13 mouse cellular contexts compared by ENCODE assay signal in genomic region chr12:112181921-112182608, GRCm38 (mm10). TPM values are rescaled to one million over a fixed set of nuclear protein-coding genes. Genes with fewer than 3 reads are reported as not detected.
DNase-seq lines count a peak whose midpoint lies in the region; ATAC-seq lines count a peak whose summit lies in the region.
"Had no signal": no experiment of that assay in that cellular context is flagged by ENCODE, and none has a peak within 500 bp of the region (broad histone marks: within the 10 kb centered on the region; RNA-seq: fewer than 3 reads in every experiment).

No protein-coding gene starts in this region.

- peak; percentile 25; the same call in 1 of the 2 replicates for ATAC-seq in hindbrain, embryonic 11.5 days (ENCODE audit: low FRiP score)
- ATAC-seq in hindbrain, embryonic 16.5 days = no peak
- ATAC-seq: intestine, embryonic 15.5 days had no signal

- no peak overlapping the region for H3K4me3 ChIP-seq in hindbrain, embryonic 11.5 days (ENCODE audit: low read depth, low read length)
- no peak overlapping the region for H3K4me3 ChIP-seq in hindbrain, embryonic 16.5 days (ENCODE audit: low read length)
- H3K4me3 ChIP-seq in brown adipose tissue, adult 24 weeks (ENCODE audit: insufficient read depth, low read depth, low read length) = no peak overlapping the region
- no peak overlapping the region for H3K4me3 ChIP-seq in forebrain, embryonic 10.5 days
- no peak overlapping the region for H3K4me3 ChIP-seq in limb, embryonic 10.5 days
- H3K4me3 ChIP-seq: heart, embryonic 15.5 days; intestine, embryonic 15.5 days had no signal

- no peak overlapping the region for H3K27ac ChIP-seq in hindbrain, embryonic 11.5 days (ENCODE audit: low read depth, low read length)
- no peak overlapping the region for H3K27ac ChIP-seq in hindbrain, embryonic 16.5 days (ENCODE audit: low read depth, low read length)
- H3K27ac ChIP-seq in brown adipose tissue, adult 24 weeks (replicated peaks; ENCODE audit: low read depth, low read length) = peak overlapping the region; percentile 55; the same call in 1 of the 2 replicates
- H3K27ac ChIP-seq in forebrain, embryonic 10.5 days = peak overlapping the region; percentile 81
- H3K27ac ChIP-seq in limb, embryonic 10.5 days = peak overlapping the region; percentile 70
- H3K27ac ChIP-seq: heart, embryonic 15.5 days; intestine, embryonic 15.5 days; liver, embryonic 14.5 days had no signal

- no peak overlapping the region for H3K9ac ChIP-seq in hindbrain, embryonic 11.5 days (ENCODE audit: low read depth, low read length)
- H3K9ac ChIP-seq in hindbrain, embryonic 16.5 days (ENCODE audit: low read depth, low read length) = no peak overlapping the region
- H3K9ac ChIP-seq: heart, embryonic 15.5 days; liver, embryonic 14.5 days had no signal

- DNase-seq in hindbrain, embryonic 11.5 days (ENCODE audit: low spot score) = no peak
- DNase-seq in forebrain, embryonic 10.5 days (ENCODE audit: extremely low spot score, low spot score) = no peak
- DNase-seq in limb, embryonic 10.5 days (ENCODE audit: low spot score) = no peak
- DNase-seq in frontal cortex, postnatal 36 days (ENCODE audit: low spot score in 2 of 2) = no peak
- DNase-seq in thymus, adult 18-20 months = no peak
- no peak for DNase-seq in kidney, adult 18-20 months
- DNase-seq: right cerebral cortex, postnatal 14 days; thymus, postnatal 14 days had no signal

- no peak overlapping the region for H3K4me2 ChIP-seq in hindbrain, embryonic 11.5 days (replicated peaks; ENCODE audit: low read depth, low read length)
- no peak overlapping the region for H3K4me2 ChIP-seq in hindbrain, embryonic 16.5 days (ENCODE audit: low read length)
- H3K4me2 ChIP-seq: heart, embryonic 15.5 days; intestine, embryonic 15.5 days had no signal

- no peaks in the 10 kb centered on the region for H3K36me3 ChIP-seq in hindbrain, embryonic 11.5 days (ENCODE audit: control insufficient read depth, insufficient read depth, low read length)
- peaks cover 3% of the 10 kb centered on the region for H3K36me3 ChIP-seq in hindbrain, embryonic 16.5 days (ENCODE audit: control insufficient read depth, insufficient read depth, low read length)
- H3K36me3 ChIP-seq in forebrain, embryonic 10.5 days (replicated peaks) = peaks cover 40% of the 10 kb centered on the region
- H3K36me3 ChIP-seq in limb, embryonic 10.5 days = peaks cover 36% of the 10 kb centered on the region
- H3K36me3 ChIP-seq: heart, embryonic 15.5 days; intestine, embryonic 15.5 days had no signal

- no peaks in the 10 kb centered on the region for H3K27me3 ChIP-seq in hindbrain, embryonic 11.5 days (ENCODE audit: control insufficient read depth, insufficient read depth, low read length)
- H3K27me3 ChIP-seq in hindbrain, embryonic 16.5 days (replicated peaks; ENCODE audit: control insufficient read depth, insufficient read depth, low read length) = no peaks in the 10 kb centered on the region
- no peaks in the 10 kb centered on the region for H3K27me3 ChIP-seq in forebrain, embryonic 10.5 days (ENCODE audit: poor library complexity, severe bottlenecking)
- H3K27me3 ChIP-seq in limb, embryonic 10.5 days (ENCODE audit: low read depth, poor library complexity, severe bottlenecking) = no peaks in the 10 kb centered on the region
- H3K27me3 ChIP-seq: heart, embryonic 15.5 days; intestine, embryonic 15.5 days had no signal

- H3K4me1 ChIP-seq in hindbrain, embryonic 11.5 days (replicated peaks; ENCODE audit: control insufficient read depth, insufficient read depth, low read length) = peaks cover 8% of the 10 kb centered on the region
- no peaks in the 10 kb centered on the region; the same call in none of the 2 replicates for H3K4me1 ChIP-seq in hindbrain, embryonic 16.5 days (ENCODE audit: control insufficient read depth, insufficient read depth, low read depth, low read length)
- peaks cover 48% of the 10 kb centered on the region for H3K4me1 ChIP-seq in brown adipose tissue, adult 24 weeks (ENCODE audit: control insufficient read depth, insufficient read depth, insufficient read length, low read length)
- peaks cover 46% of the 10 kb centered on the region for H3K4me1 ChIP-seq in forebrain, embryonic 10.5 days
- H3K4me1 ChIP-seq in limb, embryonic 10.5 days = peaks cover 38% of the 10 kb centered on the region

- no peaks in the 10 kb centered on the region for H3K9me3 ChIP-seq in hindbrain, embryonic 11.5 days (ENCODE audit: control insufficient read depth, low read length)
- no peaks in the 10 kb centered on the region for H3K9me3 ChIP-seq in hindbrain, embryonic 16.5 days (ENCODE audit: control insufficient read depth, low read length)
- peaks cover 13% of the 10 kb centered on the region; the same call in 1 of the 2 replicates for H3K9me3 ChIP-seq in forebrain, embryonic 10.5 days
- H3K9me3 ChIP-seq in limb, embryonic 10.5 days (replicated peaks) = no peaks in the 10 kb centered on the region
- H3K9me3 ChIP-seq: heart, embryonic 15.5 days; intestine, embryonic 15.5 days had no signal

- WGBS in hindbrain, embryonic 11.5 days = 37% methylated on average over 7 of the region's 7 CpGs
- 35% methylated on average over 7 of the region's 7 CpGs for WGBS in hindbrain, embryonic 16.5 days
- WGBS in forebrain, embryonic 10.5 days = 52% methylated on average over 7 of the region's 7 CpGs
- WGBS in limb, embryonic 10.5 days = 49% methylated on average over 7 of the region's 7 CpGs

RNA-seq across cellular contexts. Expression of gene Kif26a, which starts 36.1 kb away (rescaled TPM):
- polyA plus RNA-seq in hindbrain, embryonic 11.5 days (2014; fragmentation: Nextera tagmentation; extraction: Ambion mirVana) = 2.0 and 2.2 TPM in 2 replicates
- 2.5 and 3.8 TPM in 2 replicates for polyA plus RNA-seq in hindbrain, embryonic 16.5 days (2015; fragmentation: Nextera tagmentation; extraction: Ambion mirVana)
- polyA plus RNA-seq in brown adipose tissue, adult 24 weeks (2012; ENCODE audit: insufficient read depth, insufficient read length, missing spikeins) = 1.9 and 3.2 TPM in 2 replicates
- 3.8 and 4.4 TPM in 2 replicates for polyA plus RNA-seq in forebrain, embryonic 10.5 days (2016; fragmentation: Nextera tagmentation; extraction: Ambion mirVana)
- polyA plus RNA-seq in limb, embryonic 10.5 days (2016; fragmentation: Nextera tagmentation; extraction: Ambion mirVana) = 2.8 and 3.9 TPM in 2 replicates

Comparison
In these comparisons a context has a peak if more than half of its experiments do, and no peak if none do; other contexts are left out.
1. H3K27ac ChIP-seq: peak in brown adipose tissue, adult 24 weeks (single experiment), forebrain, embryonic 10.5 days (single experiment) and limb, embryonic 10.5 days (single experiment); none in hindbrain, embryonic 11.5 days (single experiment) and hindbrain, embryonic 16.5 days (single experiment).